Mouse (Mus musculus) limb, embryonic 13.5 days (tissue): Measurements from ENCODE around the gene Rapgef5. TPM values are rescaled to one million over a fixed set of nuclear protein-coding genes. Genes with fewer than 3 reads are reported as not detected.

ENCODE experiments used
- ATAC-seq: fragments of 200-750 bp; cut with Nextera tagmentation; 2 replicates; pipeline ENCODE4 v1.8.0; 2017; ENCODE audit warnings: low read depth, moderate number of reproducible peaks, moderate TSS enrichment; ENCODE audit not compliant: low FRiP score
- H3K27ac ChIP-seq: fragments of 300-500 bp; sonication (generic); 2 replicates; pipeline ENCODE4 v1.5.1; 2015; ENCODE audit warnings: inconsistent platforms, mild to moderate bottlenecking, moderate library complexity
- H3K27me3 ChIP-seq: fragments of 300-500 bp; sonication (generic); 2 replicates; pipeline ENCODE4 v1.6.1; 2015; ENCODE audit warnings: mild to moderate bottlenecking, inconsistent platforms
- H3K36me3 ChIP-seq: fragments of 300-500 bp; sonication (generic); 2 replicates; pipeline ENCODE4 v1.6.1; 2015; ENCODE audit warnings: inconsistent platforms, mild to moderate bottlenecking, moderate library complexity
- H3K4me1 ChIP-seq: fragments of 300-500 bp; sonication (generic); 2 replicates; pipeline ENCODE4 v1.6.1; 2015; ENCODE audit warnings: inconsistent platforms
- H3K4me2 ChIP-seq: fragments of 300-500 bp; sonication (generic); replicated peaks from 2 replicates; pipeline ENCODE4 v1.6.1; 2015; ENCODE audit warnings: inconsistent platforms, mild to moderate bottlenecking, moderate library complexity
- H3K4me3 ChIP-seq: fragments of 300-500 bp; sonication (generic); 2 replicates; pipeline ENCODE4 v1.5.1; 2015; ENCODE audit warnings: moderate library complexity, mild to moderate bottlenecking, inconsistent platforms
- H3K9ac ChIP-seq: fragments of 300-500 bp; sonication (generic); 2 replicates; pipeline ENCODE4 v1.6.1; 2015; ENCODE audit warnings: mild to moderate bottlenecking, inconsistent platforms
- H3K9me3 ChIP-seq: fragments of 300-500 bp; sonication (generic); 2 replicates; pipeline ENCODE4 v1.6.1; 2016; ENCODE audit warnings: inconsistent platforms
- WGBS: fragments of 180-500 bp; shearing (Covaris S2); methylation state at CpG from one replicate; pipeline ENCODE4 v1.1.7; 2015; 5-methylcytosine and 5-hydroxymethylcytosine counted together
- polyA plus RNA-seq: library from polyadenylated mRNA; unstranded; fragments of >200 nt; fragmentation: Nextera tagmentation; extraction: Ambion mirVana; gene quantifications from 2 replicates; pipeline ENCODE4 v1.2.1, GENCODE M21; 2015

Gene Rapgef5
- polyA plus RNA-seq, 1 experiment from 2014 or later: 7.6 TPM

GRCm38 (mm10) chr12:117534087-117534751, 17.9 kb downstream of the Rapgef5 start:
- Histone ChIP-seq H3K27ac (no peak overlapping the region; the same call in 1 of the 2 replicates), H3K27me3 (peaks cover 55% of the 10 kb centered on the region), H3K9ac (peak overlapping the region; percentile 73), H3K36me3 (no peaks in the 10 kb centered on the region), H3K4me3 (peak overlapping the region; percentile 69), H3K4me1 (peaks cover 7% of the 10 kb centered on the region), H3K4me2 (peak overlapping the region; percentile 96), H3K9me3 (no peaks in the 10 kb centered on the region)
- peak; percentile 78 for ATAC-seq
- WGBS: under 1% methylated on average over 64 of the region's 66 CpGs

GRCm38 (mm10) chr12:117540352-117540751, 24.1 kb downstream of the Rapgef5 start:
- Histone ChIP-seq H3K9me3 (no peaks in the 10 kb centered on the region), H3K27me3 (peaks cover 18% of the 10 kb centered on the region), H3K4me3 (no peak overlapping the region), H3K27ac (no peak overlapping the region), H3K9ac (no peak overlapping the region), H3K36me3 (no peaks in the 10 kb centered on the region), H3K4me1 (peaks cover 6% of the 10 kb centered on the region; the same call in 1 of the 2 replicates), H3K4me2 (no peak overlapping the region)
- ATAC-seq: no peak
- WGBS: 60% methylated on average over 2 of the region's 2 CpGs

GRCm38 (mm10) chr12:117545277-117545676, 29.0 kb downstream of the Rapgef5 start:
- no peak overlapping the region for H3K9ac ChIP-seq
- H3K27me3 ChIP-seq: no peaks in the 10 kb centered on the region
- no peak overlapping the region for H3K27ac ChIP-seq
- H3K36me3 ChIP-seq: no peaks in the 10 kb centered on the region
- WGBS: 86% methylated on average over 6 of the region's 6 CpGs
- ATAC-seq: no peak
- peaks cover 3% of the 10 kb centered on the region; the same call in 1 of the 2 replicates for H3K4me1 ChIP-seq
- H3K4me2 ChIP-seq: no peak overlapping the region
- no peaks in the 10 kb centered on the region for H3K9me3 ChIP-seq
- no peak overlapping the region for H3K4me3 ChIP-seq

GRCm38 (mm10) chr12:117553353-117553752, 37.1 kb downstream of the Rapgef5 start:
- ATAC-seq: no peak

DNA sequence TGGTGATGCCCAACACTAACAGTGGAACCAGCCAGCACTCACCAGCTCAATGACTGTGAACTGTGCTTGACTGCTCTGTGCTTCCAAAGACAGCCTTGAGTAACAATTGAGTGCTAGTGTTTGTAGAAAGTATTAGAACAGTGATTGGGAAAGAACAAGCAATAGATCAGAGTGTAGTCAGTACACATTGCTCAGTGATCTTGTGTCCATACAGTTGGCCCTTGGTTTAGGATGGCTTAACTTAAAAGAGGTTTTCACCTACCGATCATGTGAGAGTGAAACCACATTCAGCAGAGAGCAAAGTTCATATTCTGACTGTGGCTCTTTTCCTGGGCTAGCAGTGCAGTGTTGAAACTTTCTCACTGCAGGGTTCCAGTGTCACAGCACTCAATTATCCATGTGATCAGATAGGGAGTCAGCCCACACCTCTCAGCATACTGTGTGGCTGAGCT, 38.4 kb downstream of the Rapgef5 start:
- Histone ChIP-seq H3K4me2 (no peak overlapping the region), H3K27ac (no peak overlapping the region), H3K36me3 (no peaks in the 10 kb centered on the region), H3K4me3 (no peak overlapping the region), H3K9ac (no peak overlapping the region), H3K27me3 (no peaks in the 10 kb centered on the region), H3K4me1 (no peaks in the 10 kb centered on the region), H3K9me3 (no peaks in the 10 kb centered on the region)
- WGBS: 91% methylated on average over 1 of the region's 1 CpGs
- no peak for ATAC-seq

More at GRCm38 (mm10) chr12:117553353-117553752, 37.1 kb downstream of the Rapgef5 start:
- no peak overlapping the region for H3K4me3 ChIP-seq
- no peaks in the 10 kb centered on the region for H3K9me3 ChIP-seq
- no peak overlapping the region for H3K9ac ChIP-seq
- H3K27me3 ChIP-seq: no peaks in the 10 kb centered on the region
- no peak overlapping the region for H3K27ac ChIP-seq
- WGBS: 77% methylated on average over 5 of the region's 5 CpGs
- H3K4me1 ChIP-seq: no peaks in the 10 kb centered on the region
- H3K36me3 ChIP-seq: no peaks in the 10 kb centered on the region
- H3K4me2 ChIP-seq: no peak overlapping the region

DNA sequence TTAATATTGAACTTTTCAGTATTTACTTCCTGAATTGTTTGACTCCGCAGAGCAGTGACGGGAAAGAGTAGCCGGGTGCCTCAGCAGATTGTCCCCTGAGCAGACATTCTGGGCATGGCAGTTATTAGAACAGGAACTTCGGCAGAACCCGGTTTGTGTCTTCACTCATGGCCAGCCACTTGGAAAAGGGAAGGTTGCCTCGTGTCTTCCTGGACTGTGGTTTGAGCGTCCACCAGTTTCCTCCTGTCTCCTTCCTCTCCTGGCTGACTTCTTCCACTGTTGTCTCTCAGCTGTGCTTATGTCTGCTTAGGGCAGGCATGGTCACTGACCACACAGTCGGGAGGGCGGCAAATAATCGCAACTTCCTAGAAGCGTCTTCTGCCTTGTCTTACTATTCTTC, 44.2 kb downstream of the Rapgef5 start:
- Histone ChIP-seq H3K27me3 (no peaks in the 10 kb centered on the region), H3K9me3 (no peaks in the 10 kb centered on the region), H3K4me2 (no peak overlapping the region), H3K36me3 (no peaks in the 10 kb centered on the region), H3K27ac (no peak overlapping the region), H3K4me3 (no peak overlapping the region), H3K9ac (no peak overlapping the region), H3K4me1 (peaks cover 14% of the 10 kb centered on the region)
- ATAC-seq: no peak
- WGBS: 86% methylated on average over 11 of the region's 11 CpGs

GRCm38 (mm10) chr12:117561411-117562059, 45.3 kb downstream of the Rapgef5 start:
- H3K36me3 ChIP-seq: no peaks in the 10 kb centered on the region
- no peak overlapping the region for H3K9ac ChIP-seq
- H3K27me3 ChIP-seq: no peaks in the 10 kb centered on the region
- no peak overlapping the region for H3K4me2 ChIP-seq
- peaks cover 14% of the 10 kb centered on the region for H3K4me1 ChIP-seq
- H3K9me3 ChIP-seq: no peaks in the 10 kb centered on the region
- H3K4me3 ChIP-seq: no peak overlapping the region
- H3K27ac ChIP-seq: no peak overlapping the region
- no peak for ATAC-seq
- 83% methylated on average over 6 of the region's 6 CpGs for WGBS

DNA sequence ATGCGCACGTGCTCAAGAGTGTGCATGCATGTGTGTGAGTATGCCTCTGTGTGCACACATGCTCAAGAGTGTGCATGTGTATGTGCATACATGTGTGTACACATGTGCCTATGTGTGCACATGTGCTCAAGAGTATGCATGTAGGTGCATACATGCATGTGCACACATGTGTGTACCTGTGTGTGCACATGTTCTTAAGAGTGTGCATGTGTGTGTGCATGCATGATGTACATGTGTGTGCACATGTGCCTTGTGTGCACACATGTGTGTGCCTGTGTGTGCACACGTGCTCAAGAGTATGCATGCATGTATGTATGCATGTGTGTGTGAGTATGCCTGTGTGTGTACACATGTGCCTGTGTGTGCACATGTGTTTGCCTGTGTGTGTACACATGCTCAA, 45.8 kb downstream of the Rapgef5 start:
- Histone ChIP-seq H3K4me3 (no peak overlapping the region), H3K36me3 (no peaks in the 10 kb centered on the region), H3K4me2 (no peak overlapping the region), H3K9me3 (no peaks in the 10 kb centered on the region), H3K9ac (no peak overlapping the region), H3K27me3 (no peaks in the 10 kb centered on the region), H3K4me1 (peaks cover 14% of the 10 kb centered on the region), H3K27ac (no peak overlapping the region)
- WGBS: 90% methylated on average over 3 of the region's 3 CpGs
- no peak for ATAC-seq

DNA sequence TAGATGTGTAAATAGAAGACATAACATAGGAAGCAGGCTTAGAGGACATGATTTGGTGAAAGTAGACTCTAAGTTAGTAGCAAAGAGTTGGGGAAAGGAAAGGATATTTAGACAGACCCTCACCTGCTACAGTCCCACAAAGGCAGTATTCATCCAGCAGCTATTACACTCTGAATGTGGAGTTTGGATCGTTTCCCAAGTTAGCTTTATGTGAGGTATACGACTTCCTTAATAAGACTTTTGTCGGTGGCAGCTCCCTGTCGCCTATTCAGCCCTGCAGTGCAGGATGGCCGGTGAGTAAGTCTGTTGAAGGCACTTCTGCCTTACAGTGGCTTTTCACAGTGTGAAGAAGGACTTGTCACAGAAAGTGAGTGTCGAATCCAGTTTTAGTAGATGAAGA, 47.6 kb downstream of the Rapgef5 start:
- Histone ChIP-seq H3K36me3 (no peaks in the 10 kb centered on the region), H3K27ac (peak overlapping the region; percentile 22; the same call in 1 of the 2 replicates), H3K9me3 (no peaks in the 10 kb centered on the region), H3K27me3 (no peaks in the 10 kb centered on the region), H3K9ac (no peak overlapping the region), H3K4me3 (no peak overlapping the region), H3K4me1 (peaks cover 14% of the 10 kb centered on the region), H3K4me2 (no peak overlapping the region)
- WGBS: 23% methylated on average over 6 of the region's 6 CpGs
- ATAC-seq: peak; percentile 72; the same call in 1 of the 2 replicates

DNA sequence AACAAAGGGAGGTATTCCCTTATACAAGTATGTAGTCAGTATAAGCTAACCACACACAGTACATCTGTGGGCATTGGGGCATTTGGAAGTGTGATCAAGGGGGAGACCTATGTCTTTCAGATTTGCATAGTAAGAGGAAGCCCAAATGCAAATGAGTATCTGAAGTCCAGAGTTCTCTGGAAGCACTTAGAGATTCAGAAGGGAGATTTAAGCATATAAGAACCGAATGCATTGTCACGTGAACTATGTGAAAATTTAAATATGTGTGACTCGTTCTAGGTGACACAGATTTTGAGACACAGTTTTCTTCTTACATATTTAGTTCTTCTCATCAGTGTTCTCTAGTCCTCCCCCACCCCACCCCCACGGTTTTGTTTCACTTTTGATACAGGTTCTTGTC, 50.0 kb downstream of the Rapgef5 start:
- no peak overlapping the region for H3K4me2 ChIP-seq
- no peak overlapping the region for H3K9ac ChIP-seq
- no peak overlapping the region for H3K27ac ChIP-seq
- no peak overlapping the region for H3K4me3 ChIP-seq
- H3K9me3 ChIP-seq: no peaks in the 10 kb centered on the region
- ATAC-seq: no peak
- no peaks in the 10 kb centered on the region for H3K36me3 ChIP-seq
- no peaks in the 10 kb centered on the region for H3K27me3 ChIP-seq
- peaks cover 14% of the 10 kb centered on the region for H3K4me1 ChIP-seq
- WGBS: 72% methylated on average over 4 of the region's 4 CpGs

GRCm38 (mm10) chr12:117569671-117570070, 53.4 kb downstream of the Rapgef5 start:
- H3K9ac ChIP-seq: no peak overlapping the region
- ATAC-seq: no peak
- H3K4me3 ChIP-seq: no peak overlapping the region
- no peaks in the 10 kb centered on the region for H3K27me3 ChIP-seq
- H3K27ac ChIP-seq: no peak overlapping the region
- no peaks in the 10 kb centered on the region for H3K9me3 ChIP-seq
- no peak overlapping the region for H3K4me2 ChIP-seq
- WGBS: 22% methylated on average over 2 of the region's 2 CpGs
- H3K4me1 ChIP-seq: no peaks in the 10 kb centered on the region
- H3K36me3 ChIP-seq: no peaks in the 10 kb centered on the region

DNA sequence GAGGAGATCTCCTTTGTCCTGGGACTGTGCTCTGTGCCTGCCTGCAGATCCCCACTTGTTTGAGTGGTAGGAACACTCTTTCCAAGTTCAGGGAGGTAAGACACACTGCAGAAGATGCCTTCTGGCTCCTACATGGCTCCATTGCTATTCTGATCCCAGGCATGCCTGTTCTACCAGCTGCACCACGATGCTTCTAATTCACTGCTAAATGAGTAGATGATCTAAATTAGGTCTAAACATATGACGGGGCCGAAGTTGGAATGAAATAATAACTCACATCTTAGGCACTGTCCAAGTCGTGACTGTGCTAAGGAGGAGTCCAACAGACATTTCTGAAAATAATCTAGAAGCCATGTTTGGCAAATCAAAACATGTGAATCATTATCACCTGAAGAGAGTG, 68.0 kb downstream of the Rapgef5 start:
- H3K4me1 ChIP-seq: no peaks in the 10 kb centered on the region

More for the DNA sequence above, 68.0 kb downstream of the Rapgef5 start:
- Histone ChIP-seq H3K27ac (no peak overlapping the region), H3K9ac (no peak overlapping the region), H3K36me3 (no peaks in the 10 kb centered on the region), H3K27me3 (no peaks in the 10 kb centered on the region), H3K4me2 (no peak overlapping the region), H3K9me3 (no peaks in the 10 kb centered on the region), H3K4me3 (no peak overlapping the region)
- ATAC-seq: no peak
- 88% methylated on average over 4 of the region's 4 CpGs for WGBS
